Mouse (Mus musculus) kidney, adult 2 months (tissue): Measurements from ENCODE around the gene Shank2.

ENCODE experiments used
- CTCF ChIP-seq: fragments of 200-500 bp; conservative IDR thresholded peaks from 2 replicates; pipeline ENCODE4 v1.5.1; 2011; ENCODE audit warnings: low read depth, mild to moderate bottlenecking, control low read depth, low read length, moderate library complexity, mixed read lengths; ENCODE audit not compliant: insufficient read depth, insufficient read length
- POLR2A ChIP-seq: fragments of 200-500 bp; IDR thresholded peaks from one replicate; pipeline ENCODE4 v1.6.1; 2011; ENCODE audit warnings: low read depth, low read length, control low read depth

GRCm38 (mm10) chr7:144389704-144390103 lies 388.0 kb downstream of the Shank2 start:
- TF ChIP-seq CTCF: no peak
- no peak for TF ChIP-seq POLR2A
